In genomic region chr6:15987334-15987733, GRCm38 (mm10) we compare ENCODE assay signal across 10 mouse cellular contexts.
A peak's percentile ranks its signal among the peaks of the same experiment; 100 is the strongest.
DNase-seq lines count a peak whose midpoint lies in the region; ATAC-seq lines count a peak whose summit lies in the region.
"Had no signal": no experiment of that assay in that cellular context is flagged by ENCODE, and none has a peak within 500 bp of the region (broad histone marks: within the 10 kb centered on the region; RNA-seq: fewer than 3 reads in every experiment).

No protein-coding gene starts in this region.

- no peak overlapping the region for H3K27ac ChIP-seq in limb, embryonic 15.5 days
- H3K27ac ChIP-seq: neural tube, embryonic 12.5 days had no signal

- H3K36me3 ChIP-seq in limb, embryonic 15.5 days = no peaks in the 10 kb centered on the region
- H3K36me3 ChIP-seq: neural tube, embryonic 12.5 days had no signal

- WGBS in limb, embryonic 15.5 days = 7% methylated on average over 5 of the region's 5 CpGs

- H3K9me3 ChIP-seq in limb, embryonic 15.5 days = no peaks in the 10 kb centered on the region
- H3K9me3 ChIP-seq: neural tube, embryonic 12.5 days had no signal

- H3K9ac ChIP-seq in limb, embryonic 15.5 days = no peak overlapping the region
- H3K9ac ChIP-seq: neural tube, embryonic 12.5 days had no signal

- H3K4me3 ChIP-seq in limb, embryonic 15.5 days = no peak overlapping the region
- H3K4me3 ChIP-seq: neural tube, embryonic 12.5 days had no signal

- DNase-seq in cerebellum, postnatal 14 days = peak; percentile 35 to 52
- DNase-seq in kidney, postnatal 4 days = peak; percentile 2 to 28
- DNase-seq in kidney, adult 8-10 months = no peak
- DNase-seq in ZHBTc4 (ENCODE audit: low read depth, low spot score) = peak; percentile 2
- DNase-seq in natural killer cell, adult 2 months (ENCODE audit: low spot score in 2 of 2) = no peak
- no peak for DNase-seq in Muller cell, postnatal 12 days (ENCODE audit: inconsistent ontology term)

- H3K27me3 ChIP-seq in limb, embryonic 15.5 days = no peaks in the 10 kb centered on the region
- H3K27me3 ChIP-seq: neural tube, embryonic 12.5 days had no signal

- peaks cover 4% of the 10 kb centered on the region; the same call in 1 of the 2 replicates for H3K4me1 ChIP-seq in limb, embryonic 15.5 days

- H3K4me2 ChIP-seq in limb, embryonic 15.5 days = no peak overlapping the region
- H3K4me2 ChIP-seq: neural tube, embryonic 12.5 days had no signal

- no peak for ATAC-seq in cerebellum, adult (ENCODE audit: insufficient number of reproducible peaks, low FRiP score, low TSS enrichment)
- ATAC-seq in limb, embryonic 15.5 days (ENCODE audit: insufficient number of reproducible peaks, low FRiP score, low TSS enrichment, low read depth) = 0 out of 2 replicates have a peak, but pooled peaks have one; percentile 48
- ATAC-seq: activated CD4-positive, CD25-positive, alpha-beta regulatory T cell, adult 4 months had no signal

Comparison
In these comparisons a context has a peak if more than half of its experiments do, and no peak if none do; other contexts are left out.
1. DNase-seq: peak in cerebellum, postnatal 14 days (2 of 2), kidney, postnatal 4 days (2 of 2) and ZHBTc4 (single experiment); none in kidney, adult 8-10 months (0 of 2), natural killer cell, adult 2 months (0 of 2) and Muller cell, postnatal 12 days (single experiment).